Mouse (Mus musculus) 416B (cell line): ENCODE measurements around the gene Hdlbp.
"Not testable (repeated sequence)": the region's sequence is repeated elsewhere in the genome, so short reads cannot be mapped to it uniquely, and the experiment has no call there.

ENCODE experiments used
- DNase-seq: peaks from one replicate; pipeline ENCODE4 v3.0.0; 2011; ENCODE audit warnings: low read depth

The Hdlbp gene

DNA sequence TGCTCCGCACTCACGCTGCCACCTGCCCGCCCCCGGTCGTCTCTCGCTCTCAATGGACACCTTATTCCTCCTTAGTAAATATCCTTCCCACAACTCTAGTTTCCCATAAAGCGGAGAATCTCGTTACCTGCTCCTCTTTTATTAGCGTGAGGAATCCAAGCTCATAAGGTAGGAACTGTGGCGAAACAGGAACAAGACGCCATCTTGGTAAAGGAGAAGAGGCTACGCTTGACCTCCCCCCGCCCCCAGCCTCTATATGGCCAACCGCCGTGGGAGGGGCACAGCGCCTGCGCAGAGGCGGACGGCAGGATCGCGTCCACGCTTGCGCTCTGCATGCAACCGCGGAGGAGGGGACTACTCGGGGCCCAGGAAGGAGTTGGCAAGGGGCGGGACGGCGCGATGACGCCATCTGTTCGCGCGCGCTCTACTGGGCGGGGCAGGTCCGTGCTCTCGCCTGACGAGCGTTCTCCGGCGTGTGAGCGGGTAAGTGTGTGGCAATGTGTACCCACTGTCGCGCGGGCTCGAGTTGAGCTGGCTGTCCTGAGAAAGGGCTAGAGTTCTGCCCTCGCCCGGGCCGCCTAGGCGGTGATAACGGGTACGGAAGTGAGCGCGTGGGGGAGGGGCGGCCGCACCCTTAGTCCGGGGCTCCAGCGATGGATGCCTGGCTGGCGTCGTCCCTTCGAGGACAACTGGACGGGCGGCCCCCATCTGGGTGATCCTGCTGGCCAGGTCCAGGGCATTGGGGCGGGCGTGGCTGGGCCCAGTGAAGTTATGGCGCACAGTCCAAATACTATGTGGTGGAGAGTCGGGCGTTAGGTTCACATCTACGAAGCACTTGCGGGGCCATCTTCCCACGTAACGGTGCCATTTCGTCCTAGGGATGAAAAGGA, at the start of gene Hdlbp:
Gene Hdlbp (minus strand): TSS at position 230 of the 890 bp plus-strand sequence.
- DNase-seq: peak; percentile 99

- DNase-seq: no peak
These were observed 43.7 kb upstream of the Hdlbp start for GRCm38 (mm10) chr1:93522325-93522724.

DNA sequence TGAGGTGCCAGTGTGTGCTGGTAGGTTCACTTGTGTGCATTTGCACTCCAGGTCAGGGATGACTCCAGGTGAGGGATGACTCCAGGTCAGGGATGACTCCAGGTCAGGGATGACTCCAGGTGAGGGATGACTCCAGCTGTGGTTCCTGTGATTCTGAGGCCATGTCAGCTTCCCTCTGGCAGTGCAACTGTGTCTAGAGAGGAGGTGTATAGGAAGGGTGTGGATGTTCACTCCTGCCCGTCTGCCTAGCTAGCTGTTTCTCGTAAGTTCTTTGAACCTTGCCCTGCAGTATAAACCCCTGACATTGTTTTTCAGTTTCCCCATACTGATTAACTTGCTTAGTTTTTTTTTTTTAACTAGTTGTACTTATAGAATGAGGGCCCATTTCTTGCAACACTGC, 42.9 kb upstream of the Hdlbp start:
- DNase-seq: no peak

DNA sequence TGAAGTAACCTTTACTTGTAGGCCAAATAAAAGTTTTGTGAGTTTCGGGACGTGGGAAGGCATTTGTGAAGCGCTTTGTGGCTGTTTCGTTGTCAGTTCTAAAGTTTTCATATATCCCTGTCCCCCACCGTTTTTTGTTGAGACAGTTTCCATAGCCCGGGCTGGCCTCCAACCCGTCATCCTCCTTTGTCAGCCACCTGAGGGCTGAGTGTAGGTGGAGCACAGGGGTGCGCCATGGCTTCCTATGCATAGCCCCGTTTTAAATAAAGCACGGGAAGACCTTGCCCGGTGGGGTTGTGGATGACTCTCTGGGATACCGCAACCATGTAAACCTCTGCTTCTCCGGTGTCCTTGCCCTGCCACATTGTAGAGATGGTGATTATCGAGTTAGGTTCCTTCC, 34.6 kb upstream of the Hdlbp start:
- DNase-seq: no peak

GRCm38 (mm10) chr1:93512351-93512690, 33.7 kb upstream of the Hdlbp start:
- DNase-seq: no peak

DNA sequence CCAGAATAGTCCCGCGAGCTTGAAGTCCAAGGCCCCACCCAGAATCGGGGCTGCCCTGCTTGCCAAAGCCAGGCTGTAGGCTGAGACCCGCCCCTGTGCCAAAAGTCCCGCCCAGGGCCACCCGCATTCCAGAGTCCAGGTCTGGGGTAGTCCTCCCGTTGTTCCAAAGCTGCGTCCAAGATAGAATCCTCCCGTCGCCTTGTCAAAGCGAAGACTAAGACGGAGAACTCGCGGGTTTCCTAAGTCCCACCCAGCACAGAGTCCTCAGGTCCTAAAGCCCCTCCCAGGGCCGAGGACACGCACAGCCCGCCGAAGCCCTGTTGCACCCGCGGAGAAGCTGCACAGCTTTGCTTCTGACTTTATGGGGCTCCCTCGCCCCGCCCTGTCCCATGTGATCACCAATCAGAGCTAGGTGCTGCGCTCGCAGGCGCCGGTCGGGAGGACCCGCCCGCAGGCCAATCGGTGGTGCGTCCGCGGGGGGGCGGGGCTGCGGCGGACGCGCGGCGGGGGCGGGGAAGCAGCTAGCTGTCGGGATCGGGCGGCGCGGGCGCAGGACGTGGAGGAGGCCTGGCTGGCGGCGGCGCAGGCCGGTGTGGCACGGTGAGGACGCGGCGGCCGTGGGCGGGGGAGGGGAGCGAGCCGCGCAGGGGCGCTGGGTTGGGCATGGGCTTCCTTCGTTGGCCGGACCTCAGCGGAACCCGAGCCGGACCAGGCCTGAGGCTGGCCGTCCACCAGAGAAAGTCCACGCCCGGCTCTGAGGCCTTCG, 33.2 kb upstream of the Hdlbp start, which contains the start of gene Farp2:
Gene Farp2 (plus strand): TSS at position 495 of the 766 bp plus-strand sequence.
- DNase-seq: no peak

DNA sequence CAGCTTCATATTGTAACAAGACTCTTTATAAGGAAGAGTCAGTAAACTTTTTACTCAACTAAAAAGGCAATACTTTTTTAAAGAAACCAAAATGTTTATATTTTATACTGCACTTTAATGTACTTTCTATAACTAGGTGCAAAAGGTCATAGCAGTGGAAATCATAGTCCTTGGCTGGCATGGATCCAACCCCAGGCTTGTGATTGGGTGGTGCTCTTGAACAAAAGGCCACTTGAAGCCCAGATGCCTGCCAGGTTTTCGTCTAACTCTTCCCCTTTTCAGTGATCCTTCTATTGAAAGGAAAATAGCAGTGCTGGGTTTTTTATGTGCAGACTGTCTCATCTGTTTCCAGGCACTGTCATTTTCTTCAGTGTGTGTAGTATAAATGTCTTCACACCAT, 30.0 kb upstream of the Hdlbp start:
- not testable (repeated sequence) for DNase-seq

- peak; percentile 78 for DNase-seq
These were observed 28.5 kb upstream of the Hdlbp start for GRCm38 (mm10) chr1:93506944-93507676.

DNA sequence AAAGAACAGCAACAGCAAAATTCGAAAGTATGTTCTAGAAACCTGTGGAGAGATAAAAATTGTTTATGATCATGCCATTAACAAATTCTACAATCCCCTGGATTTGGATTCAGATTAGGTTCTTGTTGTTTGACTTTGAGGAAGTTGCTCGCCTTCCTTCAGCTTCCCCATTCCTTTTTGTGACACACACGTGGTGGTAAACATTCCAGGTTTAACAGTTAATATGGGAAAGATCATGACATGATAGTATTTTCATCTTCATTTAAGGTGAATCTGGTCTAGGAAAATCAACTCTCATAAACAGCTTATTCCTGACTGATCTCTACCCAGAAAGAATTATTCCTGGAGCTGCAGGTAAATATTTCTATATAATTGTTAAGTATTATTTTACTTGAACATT, 16.7 kb upstream of the Hdlbp start:
- no peak for DNase-seq

DNA sequence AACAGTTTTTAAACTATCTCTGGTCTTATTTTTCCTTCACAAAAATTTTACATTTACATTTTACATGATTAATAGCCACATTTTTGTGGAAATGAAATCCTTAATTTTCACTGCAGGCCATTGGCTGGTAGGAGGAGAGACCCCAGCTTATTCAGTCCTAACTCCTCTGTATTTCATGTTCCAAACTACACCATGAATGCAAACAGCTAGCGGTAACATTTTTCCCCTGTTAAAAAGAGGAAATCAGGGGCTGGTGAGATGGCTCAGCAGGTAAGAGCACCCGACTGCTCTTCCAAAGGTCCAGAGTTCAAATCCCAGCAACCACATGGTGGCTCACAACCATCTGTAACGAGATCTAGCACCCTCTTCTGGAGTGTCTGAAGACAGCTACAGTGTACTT, 7.7 kb upstream of the Hdlbp start:
- DNase-seq: not testable (repeated sequence)

- peak; percentile 66 for DNase-seq
These were observed 965 bp upstream of the Hdlbp start for GRCm38 (mm10) chr1:93479476-93480083.

- DNase-seq: peak; percentile 99
These were observed 643 bp downstream of the Hdlbp start for GRCm38 (mm10) chr1:93477758-93478585.

DNA sequence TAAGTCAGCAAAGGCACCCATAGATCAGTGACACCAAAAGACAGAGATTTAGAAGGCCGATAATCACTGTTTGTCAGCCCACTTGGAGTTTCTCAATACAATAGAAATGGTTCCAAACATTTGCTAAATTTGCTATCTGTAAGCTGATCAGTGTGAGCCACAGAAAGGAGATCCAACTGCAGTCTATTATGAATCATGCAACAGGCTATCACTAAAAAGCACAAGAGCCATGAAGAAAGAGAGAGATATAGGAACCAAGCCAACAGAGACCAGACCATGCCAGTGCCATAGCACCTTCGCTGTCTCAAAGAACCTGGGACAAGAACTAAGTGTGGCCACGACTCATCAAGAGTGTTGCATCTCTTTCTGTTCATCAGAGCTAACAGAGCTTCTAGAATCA, 2.9 kb downstream of the Hdlbp start:
- DNase-seq: peak; percentile 42

GRCm38 (mm10) chr1:93468626-93469025, 10.0 kb downstream of the Hdlbp start:
- no peak for DNase-seq

GRCm38 (mm10) chr1:93465746-93466145, 12.9 kb downstream of the Hdlbp start:
- DNase-seq: no peak

DNA sequence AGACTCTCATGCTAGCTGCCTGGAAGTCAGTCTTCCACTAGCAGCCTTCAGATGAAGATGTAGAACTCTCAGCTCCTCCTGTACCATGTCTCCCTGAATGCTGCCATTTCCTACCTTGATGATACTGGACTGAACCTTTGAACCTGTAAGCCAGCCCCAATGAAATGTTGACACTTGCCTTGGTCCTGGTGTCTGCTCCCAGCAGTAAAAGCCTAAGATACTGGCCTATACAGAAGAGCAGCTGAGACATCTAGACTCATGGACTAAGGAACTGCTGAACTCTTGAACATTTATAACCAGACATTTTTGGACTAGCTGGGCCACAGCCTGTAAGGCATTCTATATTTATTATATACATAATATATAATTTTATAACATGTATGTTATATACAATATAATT, 13.5 kb downstream of the Hdlbp start:
- no peak for DNase-seq

- no peak for DNase-seq
These were observed 19.5 kb downstream of the Hdlbp start for GRCm38 (mm10) chr1:93459101-93459500.

GRCm38 (mm10) chr1:93458357-93458756, 20.3 kb downstream of the Hdlbp start:
- no peak for DNase-seq

GRCm38 (mm10) chr1:93453721-93454255, 24.8 kb downstream of the Hdlbp start:
- peak; percentile 18 for DNase-seq

GRCm38 (mm10) chr1:93450118-93450517, 28.5 kb downstream of the Hdlbp start:
- not testable (repeated sequence) for DNase-seq

DNA sequence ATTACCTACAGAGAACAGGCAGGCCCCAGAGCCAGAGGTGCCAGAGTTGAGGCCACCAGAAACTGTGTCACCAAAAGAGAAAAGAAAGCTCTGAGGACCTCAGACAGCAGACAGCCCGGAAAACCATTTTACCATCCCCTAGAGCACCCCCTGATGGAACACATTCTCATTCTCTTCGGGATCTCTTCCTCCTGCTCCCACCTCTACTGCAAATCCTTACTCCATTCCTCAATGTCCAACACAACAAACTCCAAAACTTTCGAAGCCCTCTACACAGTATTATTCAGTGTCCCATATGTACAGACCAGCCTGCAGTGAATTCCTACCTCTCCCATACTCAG, 32.8 kb downstream of the Hdlbp start:
- DNase-seq: no peak
